Mouse (Mus musculus): Measurements from ENCODE around the gene Glb1l. TPM values are rescaled to one million over a fixed set of nuclear protein-coding genes. Genes with fewer than 3 reads are reported as not detected.
A peak's percentile ranks its signal among the peaks of the same experiment; 100 is the strongest.
"Not testable (repeated sequence)": the region's sequence is repeated elsewhere in the genome, so short reads cannot be mapped to it uniquely, and the experiment has no call there.

Glb1l gene
- total and polyA plus RNA-seq, 3 experiments = 3.2 to 4.9 (median 3.8) TPM

- intact Hi-C loops (cut with DNase I) = loop anchor here (2.0 to 5.0 kb wide), 2 partner anchors 24 to 83 kb away; partner anchors contain the start of genes Dnpep, Glb1l and Stk16
- Histone ChIP-seq H3K27me3 (ENCODE audit: control insufficient read depth, insufficient read depth, low read length) (no peaks in the 10 kb centered on the region), H3K79me2 (replicated peaks; ENCODE audit: control insufficient read depth, insufficient read depth, low read length) (no peaks in the 10 kb centered on the region), H3K27ac (peak overlapping the region; percentile 36), H3K9ac (ENCODE audit: low read depth, low read length) (peak overlapping the region; percentile 46; the same call in 1 of the 2 replicates), H3K4me3 (no peak overlapping the region), H3K4me1 (ENCODE audit: control insufficient read depth, insufficient read depth, low read length) (peaks cover 9% of the 10 kb centered on the region), H3K36me3 (ENCODE audit: control insufficient read depth, insufficient read depth, low read length) (no peaks in the 10 kb centered on the region; the same call in 1 of the 2 replicates)
- DNase-seq = peak; percentile 76 to 79
- under 1% methylated on average over 8 of the region's 8 CpGs for WGBS
- TF ChIP-seq EP300 (IDR thresholded peaks at IDR 0.05; ENCODE audit: insufficient read depth, low read depth, low read length) = peak; percentile 69
- TF ChIP-seq CTCF (IDR thresholded peaks at IDR 0.05) = peak; percentile 92
- peak; percentile 19; the same call in 1 of the 2 replicates for TF ChIP-seq POLR2A (IDR thresholded peaks at IDR 0.05; ENCODE audit: insufficient read depth, low read depth, low read length)
Measured at GRCm38 (mm10) chr1:75234606-75235005, 24.0 kb upstream of the Glb1l start.

DNA sequence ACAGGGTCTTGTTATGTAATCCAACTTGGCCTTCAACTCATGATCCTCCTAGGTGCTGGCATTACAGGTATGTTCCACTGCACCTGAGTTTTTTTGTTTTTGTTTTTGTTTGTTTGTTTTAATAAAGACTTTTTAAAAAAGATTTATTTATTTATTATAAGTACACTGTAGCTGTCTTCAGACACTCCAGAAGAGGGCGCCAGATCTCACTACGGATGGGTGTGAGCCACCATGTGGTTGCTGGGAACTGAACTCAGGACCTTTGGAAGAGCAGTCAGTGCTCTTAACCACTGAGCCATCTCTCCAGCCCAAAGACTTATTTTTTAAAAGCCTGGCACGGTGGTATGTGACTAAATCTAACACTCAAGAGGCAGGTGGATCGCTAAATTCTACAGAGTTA, 21.9 kb upstream of the Glb1l start:
- H3K9ac ChIP-seq (ENCODE audit: low read depth, low read length); H3K4me3 ChIP-seq; H3K27ac ChIP-seq; H3K4me1 ChIP-seq (ENCODE audit: control insufficient read depth, insufficient read depth, low read length); intact Hi-C loops (cut with DNase I); H3K36me3 ChIP-seq (ENCODE audit: control insufficient read depth, insufficient read depth, low read length); H3K27me3 ChIP-seq (ENCODE audit: control insufficient read depth, insufficient read depth, low read length); DNase-seq; H3K79me2 ChIP-seq (replicated peaks; ENCODE audit: control insufficient read depth, insufficient read depth, low read length): not testable (repeated sequence)
- peak; percentile 39 for TF ChIP-seq CTCF (IDR thresholded peaks at IDR 0.05)
- WGBS = 64% methylated on average over 4 of the region's 4 CpGs

DNA sequence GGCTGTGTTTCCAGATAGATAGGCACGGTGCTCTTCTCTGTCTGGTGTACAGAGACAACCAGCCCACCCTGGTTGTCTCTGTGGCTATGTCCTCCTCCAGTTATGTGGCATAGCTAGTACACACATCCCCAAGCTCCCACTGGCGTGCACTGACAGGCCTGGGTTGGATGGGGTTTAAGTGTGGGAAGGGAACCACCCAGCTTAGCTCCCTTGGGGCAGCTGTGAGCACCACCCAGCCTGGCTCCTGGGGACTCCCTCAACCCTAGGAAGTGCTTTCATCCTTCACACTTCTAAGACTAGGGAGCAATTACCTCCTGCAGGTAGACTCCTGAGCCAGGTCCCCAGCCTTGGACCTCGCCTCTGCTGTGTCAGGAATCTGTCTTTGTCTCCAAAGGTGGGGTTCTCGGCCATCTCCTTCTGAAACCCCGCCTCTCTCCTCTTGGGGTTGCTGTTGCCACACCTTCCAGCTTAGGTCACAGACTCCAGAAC, 21.1 kb upstream of the Glb1l start, which contains the start of gene A630095N17Rik:
A630095N17Rik (minus strand) TSS at position 439 of the 489 bp plus-strand sequence.
- Histone ChIP-seq H3K9ac (ENCODE audit: low read depth, low read length) (no peak within 1 kb of the TSS), H3K36me3 (ENCODE audit: control insufficient read depth, insufficient read depth, low read length) (no peaks in the 10 kb centered on the region), H3K79me2 (replicated peaks; ENCODE audit: control insufficient read depth, insufficient read depth, low read length) (no peaks in the 10 kb centered on the region), H3K27me3 (ENCODE audit: control insufficient read depth, insufficient read depth, low read length) (no peaks in the 10 kb centered on the region), H3K27ac (no peak within 1 kb of the TSS), H3K4me1 (ENCODE audit: control insufficient read depth, insufficient read depth, low read length) (peaks cover 5% of the 10 kb centered on the region), H3K4me3 (no peak within 1 kb of the TSS)
- 71% methylated on average over 5 of the region's 5 CpGs for WGBS
- no peak for TF ChIP-seq EP300 (IDR thresholded peaks at IDR 0.05; ENCODE audit: insufficient read depth, low read depth, low read length)
- TF ChIP-seq POLR2A (IDR thresholded peaks at IDR 0.05; ENCODE audit: insufficient read depth, low read depth, low read length) = no peak
- no peak for TF ChIP-seq CTCF (IDR thresholded peaks at IDR 0.05)
- no peak for DNase-seq
- intact Hi-C loops (cut with DNase I) = no loop called here

DNA sequence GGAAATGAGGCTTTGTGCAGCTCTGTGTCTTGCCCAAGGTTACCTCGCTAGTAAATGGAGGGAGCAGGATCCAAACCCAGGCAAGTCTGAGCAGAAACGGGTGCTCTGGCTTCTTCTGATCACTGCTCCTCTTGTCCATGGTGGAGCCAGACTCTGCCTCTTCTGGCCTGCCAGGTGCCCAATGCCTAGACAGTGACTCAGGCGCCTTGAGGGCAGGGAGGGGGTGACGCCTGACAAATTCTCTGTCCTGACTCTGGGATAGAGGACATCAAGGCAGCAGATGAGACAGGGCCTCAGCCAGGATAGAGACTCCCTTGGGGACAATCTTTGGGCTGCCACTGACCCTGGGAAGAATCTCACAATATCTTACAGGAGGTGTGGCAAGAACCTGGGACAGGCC, 20.6 kb upstream of the Glb1l start:
- no peaks in the 10 kb centered on the region for H3K79me2 ChIP-seq (replicated peaks; ENCODE audit: control insufficient read depth, insufficient read depth, low read length)
- no peak overlapping the region for H3K9ac ChIP-seq (ENCODE audit: low read depth, low read length)
- no peak for TF ChIP-seq POLR2A (IDR thresholded peaks at IDR 0.05; ENCODE audit: insufficient read depth, low read depth, low read length)
- TF ChIP-seq EP300 (IDR thresholded peaks at IDR 0.05; ENCODE audit: insufficient read depth, low read depth, low read length) = no peak
- no peak for TF ChIP-seq CTCF (IDR thresholded peaks at IDR 0.05)
- H3K4me1 ChIP-seq (ENCODE audit: control insufficient read depth, insufficient read depth, low read length) = peaks cover 5% of the 10 kb centered on the region
- no peak for DNase-seq
- no peaks in the 10 kb centered on the region for H3K36me3 ChIP-seq (ENCODE audit: control insufficient read depth, insufficient read depth, low read length)
- 75% methylated on average over 4 of the region's 4 CpGs for WGBS
- H3K27me3 ChIP-seq (ENCODE audit: control insufficient read depth, insufficient read depth, low read length) = no peaks in the 10 kb centered on the region
- intact Hi-C loops (cut with DNase I) = no loop called here
- no peak overlapping the region for H3K4me3 ChIP-seq
- no peak overlapping the region for H3K27ac ChIP-seq

GRCm38 (mm10) chr1:75230335-75230994, 19.9 kb upstream of the Glb1l start:
- TF ChIP-seq EP300 (IDR thresholded peaks at IDR 0.05; ENCODE audit: insufficient read depth, low read depth, low read length) = no peak
- TF ChIP-seq CTCF (IDR thresholded peaks at IDR 0.05) = no peak
- TF ChIP-seq POLR2A (IDR thresholded peaks at IDR 0.05; ENCODE audit: insufficient read depth, low read depth, low read length) = no peak

GRCm38 (mm10) chr1:75229158-75229557, 18.5 kb upstream of the Glb1l start:
- H3K4me3 ChIP-seq = no peak overlapping the region
- H3K9ac ChIP-seq (ENCODE audit: low read depth, low read length) = no peak overlapping the region
- WGBS = 58% methylated on average over 4 of the region's 4 CpGs
- no peaks in the 10 kb centered on the region for H3K4me1 ChIP-seq (ENCODE audit: control insufficient read depth, insufficient read depth, low read length)
- H3K79me2 ChIP-seq (replicated peaks; ENCODE audit: control insufficient read depth, insufficient read depth, low read length) = no peaks in the 10 kb centered on the region
- no peak overlapping the region for H3K27ac ChIP-seq
- H3K36me3 ChIP-seq (ENCODE audit: control insufficient read depth, insufficient read depth, low read length) = no peaks in the 10 kb centered on the region
- intact Hi-C loops (cut with DNase I) = no loop called here
- H3K27me3 ChIP-seq (ENCODE audit: control insufficient read depth, insufficient read depth, low read length) = no peaks in the 10 kb centered on the region
- no peak for DNase-seq
- TF ChIP-seq CTCF (IDR thresholded peaks at IDR 0.05) = no peak
- TF ChIP-seq POLR2A (IDR thresholded peaks at IDR 0.05; ENCODE audit: insufficient read depth, low read depth, low read length) = no peak
- TF ChIP-seq EP300 (IDR thresholded peaks at IDR 0.05; ENCODE audit: insufficient read depth, low read depth, low read length) = no peak

More at GRCm38 (mm10) chr1:75230335-75230994, 19.9 kb upstream of the Glb1l start:
- Histone ChIP-seq H3K9ac (ENCODE audit: low read depth, low read length) (no peak overlapping the region), H3K27ac (no peak overlapping the region), H3K4me3 (no peak overlapping the region), H3K27me3 (ENCODE audit: control insufficient read depth, insufficient read depth, low read length) (no peaks in the 10 kb centered on the region), H3K36me3 (ENCODE audit: control insufficient read depth, insufficient read depth, low read length) (no peaks in the 10 kb centered on the region), H3K4me1 (ENCODE audit: control insufficient read depth, insufficient read depth, low read length) (peaks cover 3% of the 10 kb centered on the region), H3K79me2 (replicated peaks; ENCODE audit: control insufficient read depth, insufficient read depth, low read length) (no peaks in the 10 kb centered on the region)
- DNase-seq = no peak
- 67% methylated on average over 7 of the region's 7 CpGs for WGBS
- intact Hi-C loops (cut with DNase I) = no loop called here
